Mouse (Mus musculus) NIH3T3 (cell line): Measurements from ENCODE around the gene Aen.
A peak's percentile ranks its signal among the peaks of the same experiment; 100 is the strongest.

ENCODE experiments used
- DNase-seq: peaks from one replicate; pipeline ENCODE4 v3.0.0-alpha.2; 2012; ENCODE audit warnings: low read depth

Aen gene

DNA sequence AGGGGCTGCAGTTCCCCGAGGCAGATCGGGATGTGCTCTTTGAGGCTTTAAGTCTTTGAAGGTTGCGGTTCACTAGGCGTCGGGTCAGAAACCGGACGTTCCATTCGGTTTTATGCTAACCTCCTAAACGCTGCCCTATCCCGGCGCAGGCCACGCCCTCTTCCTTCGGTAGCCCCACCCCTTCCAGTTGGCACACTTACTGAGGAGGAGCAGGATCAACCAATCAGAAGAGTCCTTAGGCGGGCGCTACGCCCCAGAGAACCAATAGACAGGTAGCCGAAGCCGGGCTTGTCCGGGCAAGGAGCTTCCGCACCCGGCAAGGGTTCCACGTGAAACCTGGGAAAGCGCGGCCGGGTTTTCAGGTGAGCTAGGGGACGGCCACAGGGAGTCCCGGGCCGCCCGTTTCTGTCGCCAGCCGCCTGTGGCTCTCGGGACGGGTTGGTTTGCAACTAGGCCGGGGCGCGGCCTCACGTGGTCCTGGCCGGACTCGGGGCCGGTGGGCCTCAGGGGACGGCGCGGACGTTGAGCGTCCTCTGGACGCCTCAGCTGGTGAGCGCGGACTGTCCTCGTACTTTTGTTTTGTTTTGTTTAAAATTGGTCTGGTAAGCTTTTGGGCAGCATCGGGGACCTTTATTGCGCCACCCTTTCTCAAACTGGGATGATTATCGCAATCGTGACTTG is at the start of gene Aen:
Gene Aen (plus strand): TSS at position 202 of the 681 bp plus-strand sequence.
- DNase-seq, result peak; percentile 99

DNA sequence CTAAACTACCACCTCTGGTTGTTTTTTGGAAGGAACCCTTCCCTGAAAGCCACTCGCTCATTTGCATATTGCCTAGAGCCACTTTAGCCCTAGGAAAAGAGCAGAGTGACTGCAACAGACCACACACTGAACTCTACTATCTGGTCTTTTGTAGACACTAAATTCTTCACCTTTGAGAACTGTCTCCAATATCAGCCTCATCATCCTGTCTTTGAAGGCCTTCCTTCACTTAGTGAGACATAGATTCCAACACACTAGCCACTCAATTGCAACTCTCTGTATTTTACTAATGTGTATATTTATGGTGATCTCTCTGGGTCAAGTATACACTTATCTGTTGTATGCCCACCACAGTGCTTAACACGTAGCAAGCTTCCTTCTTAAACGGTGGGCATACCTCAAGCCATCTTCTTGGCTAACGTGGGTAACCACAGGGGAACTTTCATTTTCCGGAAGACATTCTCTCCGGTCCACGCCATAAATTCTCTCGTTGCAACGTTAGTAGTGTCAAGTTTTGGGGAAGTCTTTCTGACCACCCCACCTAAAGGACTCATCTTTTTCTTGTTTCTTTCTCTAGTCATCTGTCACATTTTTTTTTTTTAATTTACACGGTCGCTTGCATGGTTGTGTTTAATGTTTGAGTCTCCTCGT is 49.5 kb upstream of the Aen start:
- DNase-seq, result peak; percentile 13

DNA sequence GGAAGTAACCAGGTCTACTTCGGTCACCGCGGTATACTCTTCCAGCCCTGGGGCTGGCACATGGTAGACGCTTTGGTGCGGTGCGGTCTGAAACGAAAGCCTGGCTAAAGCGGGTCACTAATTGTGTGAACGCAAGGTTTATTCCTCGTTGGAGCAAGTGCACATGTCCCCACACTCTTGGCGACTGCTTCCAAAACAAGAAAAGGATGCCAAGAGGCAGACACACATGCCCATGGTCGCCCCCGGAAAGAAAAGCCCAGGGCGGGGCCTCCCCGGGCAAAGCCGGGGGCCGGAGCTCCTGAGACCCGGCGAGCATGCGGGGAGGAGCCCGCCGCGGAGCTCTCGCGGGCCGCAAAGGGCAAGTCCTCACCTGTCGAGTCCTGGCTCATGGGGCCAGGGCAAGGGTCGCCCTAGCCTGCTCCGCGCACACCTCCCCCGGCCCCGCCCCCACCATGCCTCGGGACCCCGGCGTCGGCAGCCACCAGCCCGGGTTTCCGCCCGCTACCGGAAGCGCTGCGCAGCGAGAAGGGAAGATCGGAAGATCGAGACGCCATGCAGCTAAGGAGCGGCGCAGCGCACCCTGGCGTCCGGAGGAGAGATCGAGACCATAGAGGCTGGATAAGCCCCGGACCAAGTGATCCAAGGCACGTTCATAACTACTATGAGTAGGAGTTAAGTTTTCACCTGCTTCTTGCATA is 48.8 kb upstream of the Aen start, which contains the start of gene Det1:
Gene Det1 (minus strand): TSS at position 527 of the 698 bp plus-strand sequence.
- DNase-seq, result peak; percentile 96

DNA sequence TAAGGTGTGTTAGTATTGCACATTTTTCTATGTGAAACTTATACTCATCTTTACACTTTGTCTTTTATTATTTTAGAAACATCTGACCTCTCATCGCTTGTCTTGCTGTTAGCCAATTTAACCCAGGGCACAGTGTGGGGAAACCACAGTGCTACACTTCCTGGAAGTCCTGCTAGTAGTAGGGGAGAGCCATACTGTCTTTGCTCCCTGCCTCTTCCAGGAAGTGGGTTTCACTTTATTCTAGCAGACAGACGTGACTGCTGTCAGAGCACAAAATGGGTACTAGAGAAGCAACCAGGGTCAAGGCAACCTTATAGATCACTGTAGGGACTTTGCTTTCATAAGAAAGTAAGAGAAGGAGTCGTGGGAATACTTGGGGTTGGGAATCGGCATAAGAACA is 41.6 kb upstream of the Aen start:
- DNase-seq, result no peak

DNA sequence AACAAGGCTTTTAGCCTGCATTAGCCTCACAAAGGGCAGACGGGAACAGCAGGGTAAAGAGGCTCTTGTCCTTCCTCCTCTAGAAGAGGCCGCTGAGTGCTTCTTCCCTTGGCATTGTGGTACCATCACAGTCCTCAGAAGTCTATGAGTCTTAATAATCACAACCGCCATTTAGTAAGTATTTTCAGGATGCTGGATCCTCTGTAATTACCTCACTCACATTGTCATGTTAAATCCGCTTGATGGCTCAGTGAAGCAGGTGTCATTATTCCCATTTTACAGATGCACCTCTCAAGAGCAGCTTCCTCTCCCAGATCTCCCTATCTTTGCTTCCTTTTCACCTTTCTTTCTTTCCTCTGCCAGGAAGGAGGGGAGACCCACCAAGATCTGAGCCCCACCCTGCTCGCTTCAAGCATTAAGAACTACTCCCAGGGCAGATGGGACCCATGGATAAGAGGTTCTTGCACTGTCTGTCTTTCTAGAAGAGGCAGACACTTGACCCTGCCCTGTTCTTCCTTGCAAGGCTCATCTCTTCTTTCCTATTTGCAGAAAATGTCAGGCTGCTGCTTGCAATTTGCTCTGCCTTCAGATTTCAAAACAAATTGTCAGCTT is 40.5 kb upstream of the Aen start:
- no peak for DNase-seq

DNA sequence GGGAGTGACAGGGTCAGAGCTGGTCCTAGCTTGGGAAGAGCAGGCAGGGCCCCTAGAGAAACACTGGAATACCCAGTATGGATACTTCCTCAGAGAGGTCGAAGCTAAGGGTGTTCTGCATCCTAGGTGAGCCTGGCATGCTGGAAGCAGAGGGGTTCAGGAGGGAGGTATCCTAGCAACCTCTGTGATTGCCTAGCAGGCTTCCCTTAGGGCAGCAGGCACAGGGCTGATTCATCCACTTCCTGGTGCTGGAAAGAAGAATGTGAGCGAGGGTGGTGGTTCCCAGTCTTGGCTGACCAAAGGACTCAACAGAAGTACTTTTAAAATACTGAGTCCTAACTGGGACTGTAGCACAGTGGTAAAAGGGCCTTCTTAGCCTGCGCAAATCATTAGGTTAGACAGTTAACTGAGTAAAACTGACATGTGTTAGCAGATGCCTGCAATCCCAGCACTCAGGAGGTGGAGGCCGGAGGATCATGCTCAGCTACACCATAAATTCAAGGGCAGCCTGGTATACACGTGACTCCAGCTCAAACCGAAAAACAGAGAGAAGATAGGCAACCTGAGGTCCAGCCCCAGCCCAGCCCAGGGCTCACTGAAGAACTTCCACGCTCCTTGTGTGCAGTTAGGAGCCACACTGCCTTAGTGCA is 31.7 kb upstream of the Aen start:
- peak; percentile 17 for DNase-seq

DNA sequence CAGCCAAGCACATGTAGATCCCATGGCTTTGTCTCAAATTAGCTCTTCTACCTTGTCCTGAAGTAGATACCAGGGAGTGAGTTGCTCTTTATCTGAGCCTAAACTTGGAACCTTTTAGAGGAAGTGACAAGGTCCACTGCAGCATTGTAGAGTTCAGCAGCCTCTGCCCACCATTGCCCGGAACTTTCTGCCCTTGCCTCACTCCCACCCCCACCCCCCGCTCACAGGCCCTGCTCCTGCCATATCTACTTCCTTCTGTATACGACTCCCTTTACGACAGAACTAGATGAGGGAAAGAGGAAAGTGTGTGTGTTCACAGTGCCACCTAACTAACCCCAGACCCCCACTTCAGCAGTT is 31.2 kb upstream of the Aen start:
- DNase-seq, result no peak

DNA sequence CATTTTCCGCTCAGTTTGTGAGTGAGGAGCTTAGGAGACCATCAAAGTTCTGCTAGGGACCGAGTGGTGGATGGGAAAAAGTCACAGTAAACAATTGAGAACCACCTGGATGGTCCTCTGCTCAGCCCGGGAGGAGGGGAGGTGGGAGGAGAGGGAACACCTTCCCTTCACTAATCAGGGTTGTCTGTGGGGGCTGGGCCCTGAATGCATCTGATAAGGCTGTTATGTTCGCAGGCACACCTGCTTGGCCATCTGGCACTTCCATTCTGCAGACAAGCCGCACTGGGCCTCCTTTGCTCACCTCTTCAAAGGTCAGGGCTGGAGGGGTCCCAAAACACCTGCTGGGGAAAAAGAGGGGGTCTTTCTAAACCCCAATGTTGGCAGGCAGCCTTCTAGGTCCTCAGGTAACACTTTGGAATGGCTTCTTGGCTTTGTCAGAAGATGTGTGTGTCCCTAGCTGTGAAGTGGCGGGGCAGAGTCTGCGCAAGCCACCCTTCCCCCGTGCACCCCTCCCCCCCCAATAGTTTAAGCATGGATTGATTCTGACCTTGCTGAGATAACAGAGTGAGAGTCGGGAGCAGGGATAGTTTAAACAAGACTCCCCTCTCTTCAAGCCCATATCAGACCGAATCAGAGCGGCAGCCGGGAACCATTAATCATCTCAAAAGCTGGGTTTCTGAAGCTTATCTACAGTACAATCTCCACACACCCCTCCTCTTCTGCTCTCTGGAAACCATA is 30.3 kb upstream of the Aen start:
- no peak for DNase-seq

DNA sequence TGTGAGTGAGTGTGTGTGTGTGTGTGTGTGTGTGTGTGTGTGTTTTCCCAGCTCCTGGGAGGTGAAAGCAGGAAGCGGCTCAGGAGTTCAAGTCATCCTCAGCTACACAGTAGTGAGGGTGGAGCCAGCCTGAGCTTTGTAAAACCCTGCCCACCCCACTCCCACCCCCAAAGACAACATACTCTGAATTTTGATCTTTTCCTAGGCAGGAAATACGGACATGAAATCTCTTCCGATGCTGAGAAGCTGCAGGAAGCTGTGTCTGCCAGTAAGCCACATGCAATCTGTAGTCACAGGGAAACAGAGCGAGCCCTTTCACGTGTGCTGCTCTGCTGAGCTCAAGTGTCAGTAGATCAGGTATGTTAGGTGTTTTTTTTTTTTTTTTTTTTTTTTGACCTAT is 26.9 kb upstream of the Aen start:
- DNase-seq, result no peak

DNA sequence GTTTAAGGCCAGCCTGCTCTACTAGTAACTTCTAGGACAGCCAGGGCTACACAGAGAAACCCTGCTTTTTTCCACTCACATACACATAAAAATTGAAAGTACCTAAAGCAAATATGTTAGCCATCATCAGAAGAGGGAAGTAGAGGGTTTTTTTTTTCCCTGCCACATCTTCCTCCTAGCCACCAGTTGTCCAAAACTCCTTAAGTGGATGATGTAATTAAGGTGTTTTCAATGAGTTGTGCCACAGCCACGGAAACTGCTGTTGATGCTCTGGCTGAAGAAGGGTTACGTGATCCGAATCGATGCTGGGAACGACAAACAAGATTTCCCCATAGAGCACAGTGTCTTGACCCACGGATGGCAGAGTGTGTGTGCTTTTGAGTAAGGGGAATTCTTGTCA is 23.3 kb upstream of the Aen start:
- DNase-seq, result no peak

DNA sequence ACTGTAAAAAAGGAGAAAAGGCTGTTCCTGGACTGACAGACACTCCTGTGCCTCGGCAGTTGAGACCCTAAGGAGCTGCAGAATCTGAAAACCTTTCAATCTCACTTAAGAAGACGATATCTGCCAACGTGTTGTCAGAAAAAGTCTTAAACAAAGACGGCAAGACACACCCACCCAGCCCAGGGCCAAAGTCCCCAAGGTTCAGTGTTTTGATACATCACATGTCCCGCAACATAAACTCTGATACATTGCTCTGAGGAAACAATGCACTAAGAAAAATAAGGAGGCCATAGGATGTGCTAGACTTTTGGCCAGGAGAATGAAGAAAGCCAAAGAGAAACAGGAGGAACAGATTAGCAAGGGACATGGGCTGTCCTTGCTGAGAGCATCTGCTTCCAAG is 22.8 kb upstream of the Aen start:
- DNase-seq, result no peak

DNA sequence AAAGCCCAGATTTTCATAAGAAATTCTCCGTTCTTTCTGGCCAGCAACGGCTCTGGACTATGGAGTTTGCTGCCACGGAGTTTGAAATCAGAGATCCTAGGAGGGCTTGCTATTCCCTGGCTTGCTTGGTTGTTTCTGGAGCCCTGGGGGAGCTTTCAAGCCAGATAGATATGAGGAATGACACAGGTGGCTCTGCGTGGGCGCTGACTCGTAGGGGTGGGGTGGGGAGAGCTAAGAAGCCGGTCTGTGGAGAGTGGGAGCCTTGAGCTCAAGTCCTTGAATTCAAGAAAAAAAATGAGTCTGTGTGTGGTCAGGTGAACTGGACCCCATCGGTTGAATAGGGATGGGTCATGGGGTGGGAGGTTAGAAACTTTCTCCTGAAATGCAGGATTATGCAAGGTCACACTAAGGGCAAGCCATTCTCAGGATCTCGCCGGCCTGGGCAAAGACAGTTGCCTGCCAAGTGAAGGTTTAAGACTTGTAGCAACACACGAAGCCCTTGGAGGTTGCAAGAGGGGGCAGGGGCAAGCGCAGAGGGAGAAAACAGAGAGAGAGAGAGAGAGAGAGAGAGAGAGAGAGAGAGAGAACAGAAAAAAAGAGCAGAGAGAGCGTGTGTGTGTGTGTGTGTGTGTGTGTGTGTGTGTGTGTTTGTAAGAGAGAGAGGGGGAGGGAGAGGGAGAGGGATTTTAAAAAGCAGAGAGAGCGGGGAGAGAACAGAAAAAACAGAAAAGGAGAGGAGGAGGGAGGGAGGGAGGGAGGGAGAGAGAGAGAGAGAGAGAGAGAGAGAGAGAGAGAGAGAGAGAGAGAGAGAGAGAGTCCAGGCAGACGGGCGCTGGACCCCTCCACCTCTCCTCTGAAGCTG is 13.8 kb upstream of the Aen start:
- DNase-seq, result no peak

DNA sequence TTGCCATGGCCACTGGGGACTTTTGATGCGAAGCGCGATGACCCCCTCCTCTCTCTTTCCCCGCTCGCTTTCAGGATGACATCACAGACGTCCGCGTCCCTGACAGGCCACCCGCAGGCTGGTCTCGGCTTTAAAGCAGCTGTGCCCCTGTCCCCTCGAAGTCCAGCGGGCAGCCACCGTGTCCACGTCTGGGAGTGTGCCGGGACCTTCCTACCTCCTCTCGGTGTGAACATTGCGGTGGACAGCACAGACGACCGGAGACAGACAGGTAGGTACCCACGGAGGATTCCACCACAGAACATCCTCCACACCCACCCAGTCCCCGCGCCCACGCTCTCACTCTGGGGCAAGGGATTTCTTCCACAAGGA is 13.2 kb upstream of the Aen start:
- DNase-seq, result no peak

DNA sequence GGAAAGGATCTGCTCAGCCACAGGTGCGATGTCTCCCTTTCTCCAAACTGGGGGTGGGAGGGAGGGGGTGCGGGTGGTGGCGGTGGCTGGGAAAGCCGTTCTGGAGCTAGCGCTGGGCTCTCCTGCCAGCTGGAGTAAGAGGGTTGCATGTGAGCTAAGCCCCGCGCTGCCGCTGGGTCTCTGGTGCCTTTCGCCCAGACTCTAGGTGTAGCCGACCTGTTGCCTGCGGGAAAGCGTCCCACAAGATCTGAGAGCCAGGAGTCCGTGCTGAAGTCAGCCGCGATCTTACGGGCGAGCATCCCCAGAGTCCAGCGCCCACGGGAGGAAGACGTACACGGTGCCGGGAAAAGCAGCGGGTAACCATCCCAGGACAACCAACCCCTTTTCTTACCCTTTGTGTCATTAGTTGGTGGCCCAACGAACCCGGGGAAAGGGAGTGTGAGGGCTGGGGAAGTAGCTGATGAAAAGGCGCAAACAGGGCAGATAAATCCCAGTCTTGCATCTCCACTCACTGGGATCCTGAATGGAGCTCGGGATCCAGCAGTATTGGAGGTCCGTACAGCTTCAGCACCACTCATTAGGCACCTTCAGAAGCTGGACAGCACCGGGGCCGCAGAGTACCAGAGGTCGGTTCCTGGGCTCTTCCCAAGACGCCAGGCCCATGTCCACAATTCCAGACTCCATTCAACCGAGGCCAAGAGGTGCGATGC is 12.5 kb upstream of the Aen start:
- DNase-seq, result no peak

DNA sequence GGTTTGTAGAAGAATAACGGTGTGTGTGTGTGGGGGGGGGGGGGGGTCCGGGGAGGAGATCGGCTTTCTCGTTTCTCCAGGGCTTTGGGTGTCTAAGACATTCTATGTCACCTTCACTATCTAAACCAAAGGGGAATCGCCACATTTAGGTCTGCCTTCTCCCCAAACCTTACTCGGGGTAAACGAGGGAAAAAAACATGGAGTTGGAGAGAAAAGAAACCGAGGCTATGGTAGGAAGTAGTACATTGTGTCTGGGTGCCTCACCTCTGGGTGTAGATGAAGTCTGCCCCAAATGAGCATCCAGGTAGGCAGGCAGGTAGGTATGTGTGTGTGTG is 12.0 kb upstream of the Aen start:
- DNase-seq, result no peak

DNA sequence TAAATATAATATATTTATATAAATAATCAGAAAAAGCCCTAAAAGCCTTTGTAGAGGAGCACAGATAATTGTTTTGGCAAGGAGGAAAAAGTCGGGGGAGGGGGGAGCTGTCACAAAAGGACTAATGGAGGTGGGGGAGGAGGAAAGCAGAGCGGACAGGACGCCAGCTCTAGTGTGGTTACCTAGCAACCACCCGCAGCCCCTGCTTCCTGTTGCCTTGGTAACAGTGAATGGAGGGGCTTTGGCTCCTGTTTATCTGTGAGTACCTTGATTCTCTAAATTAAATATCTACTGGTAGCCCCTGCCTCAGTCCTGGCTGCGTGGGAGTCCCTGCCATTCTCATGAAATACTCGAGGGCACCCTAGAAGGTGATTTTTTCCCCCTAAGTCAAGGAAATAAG is 11.5 kb upstream of the Aen start:
- DNase-seq, result no peak

DNA sequence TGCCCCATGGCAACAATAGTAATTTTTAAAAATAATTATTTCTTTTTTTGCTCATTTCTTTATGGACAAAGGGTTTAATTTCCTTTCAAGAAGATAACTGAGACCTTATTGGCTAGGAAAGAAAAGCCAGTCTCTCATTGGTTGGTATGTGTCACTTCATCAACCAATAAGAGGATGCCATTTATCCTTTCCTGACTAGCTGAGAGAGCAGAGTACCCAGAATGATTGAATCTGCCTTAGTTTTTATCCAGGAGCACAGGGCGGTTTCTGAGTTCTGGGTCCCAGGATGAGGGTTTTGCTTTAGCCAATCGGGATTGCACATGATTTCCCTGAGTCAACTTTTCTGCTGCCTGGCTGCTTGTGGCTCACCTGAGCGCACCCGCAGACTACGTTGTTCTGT is 10.2 kb upstream of the Aen start:
- no peak for DNase-seq

DNA sequence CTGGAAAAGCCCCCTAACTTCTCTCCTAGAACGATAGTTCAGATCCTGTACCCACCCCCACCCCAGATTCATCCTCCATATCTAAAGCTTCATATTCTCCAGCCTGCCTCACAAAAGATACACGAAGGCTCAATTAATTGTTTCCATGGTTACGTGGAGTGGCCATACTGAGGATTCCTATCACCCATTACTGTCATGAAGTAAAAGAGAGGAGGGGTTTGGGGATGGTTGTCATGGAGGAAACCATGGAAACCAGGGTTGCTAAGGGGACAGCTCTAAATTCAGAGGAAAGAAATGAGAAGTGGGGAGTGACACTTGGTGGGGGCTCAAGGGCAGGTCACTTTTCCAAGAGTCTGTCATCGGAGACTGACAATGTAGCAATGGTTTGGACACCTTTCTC is 9.2 kb upstream of the Aen start:
- no peak for DNase-seq

DNA sequence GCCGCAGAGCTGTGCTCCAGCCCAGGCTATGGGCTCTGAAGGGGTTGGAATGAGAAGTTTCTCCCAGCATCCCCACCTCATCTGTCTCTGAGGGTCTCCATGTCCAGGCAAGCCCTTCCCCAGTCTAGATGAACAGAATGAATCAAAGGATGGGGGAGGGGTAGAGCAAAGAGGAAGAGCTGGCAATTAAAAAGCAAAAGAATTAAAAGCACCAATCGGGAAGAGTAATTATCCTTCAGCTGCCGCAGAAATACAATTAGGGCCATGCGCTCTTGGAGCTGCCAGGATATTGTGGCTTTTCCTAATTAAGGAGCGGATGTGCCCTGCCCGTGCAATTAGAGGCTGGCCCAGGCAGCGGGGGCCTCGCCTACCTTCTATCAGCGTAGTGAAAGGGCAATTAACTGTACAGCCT is 8.2 kb upstream of the Aen start:
- DNase-seq, result no peak

DNA sequence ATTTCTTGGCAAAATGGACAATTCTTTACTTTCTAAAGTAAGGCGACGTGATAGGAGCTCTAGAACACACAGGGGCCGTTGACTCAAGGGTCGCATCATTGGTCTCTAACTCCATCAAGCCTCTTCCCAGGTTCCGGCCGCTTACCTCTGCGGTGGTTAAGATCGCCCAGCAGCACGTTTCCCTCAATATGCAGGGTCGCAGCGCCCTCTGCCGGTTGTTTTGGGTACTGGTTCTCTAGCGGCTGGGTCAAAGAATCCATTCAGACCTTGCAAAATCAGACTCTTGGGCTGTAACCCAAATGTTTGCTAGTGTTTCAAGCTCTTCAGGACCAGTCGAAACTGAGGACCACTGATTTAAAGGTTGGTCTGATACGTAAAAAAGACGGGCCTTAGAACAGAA is 5.0 kb upstream of the Aen start:
- DNase-seq, result peak; percentile 92
